Mouse (Mus musculus) forebrain, embryonic 16.5 days (tissue): ENCODE measurements at regions not wholly inside any gene's neighbourhood (a gene's known extent, or its start where the extent isn't known, plus 50 kb on each side); places are given as distances from the start of the nearest gene placed in this dataset.

Experiments
- ATAC-seq: fragments of 200-750 bp; cut with Nextera tagmentation; 2 replicates; pipeline ENCODE4 v1.8.0; 2017; ENCODE audit warnings: mild to moderate bottlenecking, moderate library complexity
- H3K27ac ChIP-seq: fragments of 300-500 bp; sonication (generic); 2 replicates; pipeline ENCODE4 v1.5.1; 2014; ENCODE audit warnings: low read length, control low read depth
- H3K27me3 ChIP-seq: fragments of 300-500 bp; sonication (generic); replicated peaks from 2 replicates; pipeline ENCODE4 v1.6.1; 2014; ENCODE audit warnings: low read length; ENCODE audit not compliant: control insufficient read depth, insufficient read depth
- H3K36me3 ChIP-seq: fragments of 300-500 bp; sonication (generic); 2 replicates; pipeline ENCODE4 v1.6.1; 2014; ENCODE audit not compliant: control insufficient read depth, insufficient read depth
- H3K4me1 ChIP-seq: fragments of 300-500 bp; sonication (generic); replicated peaks from 2 replicates; pipeline ENCODE4 v1.6.1; 2014; ENCODE audit warnings: low read length; ENCODE audit not compliant: control insufficient read depth, insufficient read depth
- H3K4me2 ChIP-seq: fragments of 300-500 bp; sonication (generic); 2 replicates; pipeline ENCODE4 v1.6.1; 2014; ENCODE audit warnings: mild to moderate bottlenecking, low read length, control low read depth
- H3K4me3 ChIP-seq: fragments of 300-500 bp; sonication (generic); replicated peaks from 2 replicates; pipeline ENCODE4 v1.5.1; 2014; ENCODE audit warnings: mild to moderate bottlenecking, low read length, control low read depth
- H3K9ac ChIP-seq: fragments of 300-500 bp; sonication (generic); replicated peaks from 2 replicates; pipeline ENCODE4 v1.6.1; 2014; ENCODE audit warnings: low read depth, low read length, control low read depth
- H3K9me3 ChIP-seq: fragments of 300-500 bp; sonication (generic); 2 replicates; pipeline ENCODE4 v1.6.1; 2016; ENCODE audit warnings: low read length; ENCODE audit not compliant: control insufficient read depth
- WGBS: fragments of 180-500 bp; shearing (Covaris S2); extraction: QIAGEN DNeasy Blood & Tissue Kit; methylation state at CpG from one replicate; pipeline ENCODE4 v1.1.7; 2014; 5-methylcytosine and 5-hydroxymethylcytosine counted together

DNA sequence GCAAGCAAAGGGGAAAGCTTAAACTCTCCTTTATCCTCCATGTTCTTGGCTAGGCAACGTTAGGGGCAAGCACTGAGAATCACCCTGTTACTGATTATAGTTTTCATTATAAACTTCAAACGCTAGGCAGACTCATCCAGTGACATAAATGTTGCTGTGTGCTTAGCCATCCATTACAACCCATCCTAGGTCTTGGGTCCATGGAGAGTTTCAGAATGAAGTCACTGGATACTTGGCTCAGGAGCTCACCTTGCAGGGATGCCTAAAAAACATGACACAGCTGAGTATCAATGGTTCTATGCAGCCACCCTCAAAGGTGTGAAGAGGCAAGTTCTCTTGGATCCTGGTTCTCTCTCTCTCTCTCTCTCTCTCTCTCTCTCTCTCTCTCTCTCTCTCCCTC, 227.2 kb upstream of the Sfrp2 start:
- H3K4me2 ChIP-seq: no peak overlapping the region
- no peaks in the 10 kb centered on the region for H3K27me3 ChIP-seq
- 75% methylated on average over 2 of the region's 2 CpGs for WGBS
- no peak overlapping the region for H3K27ac ChIP-seq
- H3K4me1 ChIP-seq: peaks cover 9% of the 10 kb centered on the region; the same call in 1 of the 2 replicates
- no peaks in the 10 kb centered on the region for H3K9me3 ChIP-seq
- H3K36me3 ChIP-seq: no peaks in the 10 kb centered on the region
- H3K9ac ChIP-seq: no peak overlapping the region
- no peak overlapping the region for H3K4me3 ChIP-seq
- no peak for ATAC-seq

DNA sequence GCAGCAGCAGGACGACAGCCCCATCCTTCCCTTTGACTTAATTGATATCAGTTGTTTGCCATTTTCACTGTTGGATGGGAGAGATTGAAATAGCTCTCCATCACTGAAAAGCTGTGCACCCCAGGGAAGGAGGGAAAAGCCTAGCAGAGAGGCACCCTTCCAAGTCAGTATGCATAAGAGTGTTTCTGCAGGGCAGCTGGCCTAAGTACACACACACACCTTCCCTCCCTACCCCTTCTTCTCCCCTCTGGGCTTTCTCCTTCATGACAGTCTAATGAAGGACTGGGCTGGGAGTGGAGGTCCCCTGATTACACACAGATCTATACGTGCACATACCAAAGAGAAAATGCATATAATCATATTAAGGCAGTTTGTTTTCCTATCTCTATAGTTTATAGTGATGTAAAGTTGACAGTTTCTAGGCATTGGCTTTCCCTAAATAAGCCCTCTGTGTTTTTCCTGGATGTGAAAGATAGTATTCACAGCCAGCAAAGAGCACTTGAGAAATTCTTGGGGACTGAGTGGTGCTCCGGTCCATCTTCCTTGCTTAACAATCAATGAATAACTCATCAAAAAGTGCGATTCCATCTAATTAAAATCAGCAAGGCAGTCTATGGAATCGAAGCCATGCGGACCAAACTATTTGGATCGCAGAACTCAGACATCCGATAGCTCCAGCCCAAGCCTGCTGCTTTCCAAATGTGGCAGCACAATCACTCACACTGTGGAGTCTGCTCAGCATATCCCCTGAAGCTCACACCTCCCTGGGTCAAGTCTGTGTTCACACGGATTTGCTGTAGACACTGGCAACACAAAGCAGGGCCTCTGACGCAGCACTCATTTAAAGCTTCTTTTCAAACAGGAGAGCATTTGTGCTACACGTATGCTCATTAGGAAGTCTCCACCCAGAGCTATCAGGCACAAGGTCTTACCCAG, 224.9 kb upstream of the Sfrp2 start:
- Histone ChIP-seq H3K9me3 (no peaks in the 10 kb centered on the region), H3K27ac (no peak overlapping the region), H3K4me1 (peaks cover 9% of the 10 kb centered on the region; the same call in 1 of the 2 replicates), H3K4me2 (no peak overlapping the region), H3K9ac (no peak overlapping the region), H3K27me3 (no peaks in the 10 kb centered on the region), H3K4me3 (no peak overlapping the region), H3K36me3 (no peaks in the 10 kb centered on the region)
- 0 out of 2 replicates have a peak, but pooled peaks have one; percentile 40 for ATAC-seq
- 44% methylated on average over 11 of the region's 11 CpGs for WGBS

DNA sequence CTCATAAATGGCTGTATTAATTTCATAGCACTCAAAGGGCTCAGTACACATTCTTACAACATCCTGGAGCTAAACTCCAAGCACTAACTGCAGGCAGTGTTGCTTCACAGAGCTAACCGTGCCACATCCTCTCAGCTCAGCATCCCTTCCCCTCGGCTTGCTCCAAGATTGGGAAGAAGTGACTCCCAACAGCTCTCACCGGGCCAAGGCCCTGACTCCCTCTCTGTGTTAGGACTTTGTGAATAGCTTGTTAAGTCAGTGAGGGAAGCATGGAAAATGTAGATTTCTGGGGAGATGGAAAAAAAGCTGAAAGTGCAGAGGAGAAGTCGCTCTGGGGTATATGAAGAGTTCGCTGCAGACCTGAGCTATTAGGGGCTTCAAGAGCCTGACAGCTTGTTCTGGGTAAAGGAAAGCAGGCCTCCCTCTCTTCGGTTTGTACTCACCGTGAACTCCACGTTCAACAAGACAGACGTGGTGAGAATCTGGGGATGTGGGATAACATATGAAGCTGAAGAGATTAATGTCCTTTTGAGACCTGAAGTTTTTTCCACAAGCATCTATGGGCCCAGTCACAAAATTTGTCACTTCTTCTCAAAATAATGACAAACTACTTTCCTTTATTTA, 213.5 kb upstream of the Sfrp2 start:
- Histone ChIP-seq H3K4me2 (no peak overlapping the region), H3K36me3 (no peaks in the 10 kb centered on the region), H3K27ac (no peak overlapping the region), H3K9me3 (no peaks in the 10 kb centered on the region), H3K27me3 (no peaks in the 10 kb centered on the region), H3K4me3 (no peak overlapping the region), H3K4me1 (no peaks in the 10 kb centered on the region), H3K9ac (no peak overlapping the region)
- WGBS: 94% methylated on average over 9 of the region's 9 CpGs
- ATAC-seq: no peak

DNA sequence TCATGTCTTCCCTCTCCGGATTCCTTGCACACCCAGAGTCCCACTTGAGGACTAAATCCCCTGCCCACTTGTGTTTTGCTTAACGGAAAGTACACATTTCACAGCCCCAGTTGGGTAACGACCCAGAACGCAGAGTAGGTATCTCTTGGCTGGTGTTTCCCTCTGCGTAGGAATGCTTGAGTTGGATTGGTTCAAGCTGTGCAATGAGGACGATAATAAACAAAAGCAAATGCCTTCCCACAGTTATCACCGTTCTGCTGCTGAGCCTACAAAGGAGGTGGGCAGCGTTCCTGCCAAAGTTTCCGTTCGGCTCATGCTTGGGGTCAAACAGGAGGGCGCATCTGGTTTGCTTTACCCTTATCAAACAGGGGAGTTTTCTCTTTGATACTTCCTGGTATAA, 212.3 kb upstream of the Sfrp2 start:
- no peaks in the 10 kb centered on the region for H3K36me3 ChIP-seq
- no peak overlapping the region for H3K4me2 ChIP-seq
- no peaks in the 10 kb centered on the region for H3K27me3 ChIP-seq
- no peaks in the 10 kb centered on the region for H3K9me3 ChIP-seq
- no peak overlapping the region for H3K4me3 ChIP-seq
- no peak overlapping the region for H3K9ac ChIP-seq
- 78% methylated on average over 11 of the region's 11 CpGs for WGBS
- H3K4me1 ChIP-seq: no peaks in the 10 kb centered on the region
- no peak overlapping the region for H3K27ac ChIP-seq
- ATAC-seq: no peak

DNA sequence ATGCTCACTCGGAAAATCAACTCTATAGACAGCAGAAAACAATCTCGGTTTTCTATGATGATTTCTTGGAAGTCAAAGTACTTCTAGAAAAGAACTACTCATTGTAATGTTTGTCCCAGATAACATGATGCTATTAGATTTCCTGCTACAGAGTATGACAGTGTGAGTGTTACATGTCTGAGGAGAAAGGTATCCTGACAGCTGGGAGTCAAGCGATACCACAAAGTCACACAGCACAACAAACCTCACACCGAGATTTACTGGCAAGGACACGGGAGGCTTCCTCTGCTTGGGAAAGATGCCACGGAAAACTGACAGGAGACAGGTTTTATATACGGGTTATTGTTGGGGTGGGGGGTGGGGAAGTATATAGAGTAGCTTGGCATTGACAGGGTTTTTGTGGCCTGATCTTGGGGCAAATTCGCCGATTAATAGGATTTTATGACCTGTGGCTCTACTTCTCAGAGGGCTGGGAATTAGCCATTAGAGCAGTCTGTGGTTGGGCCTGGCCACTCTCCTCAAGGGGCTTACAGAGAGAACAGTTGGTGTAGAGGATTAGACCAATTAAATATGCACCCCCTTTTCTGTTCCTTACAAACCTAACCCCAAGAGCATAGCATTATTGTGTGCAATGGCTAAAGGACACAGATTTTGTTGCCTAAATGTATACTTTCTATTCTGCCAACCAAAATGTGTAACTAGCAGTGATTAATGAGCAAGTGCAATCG, 209.2 kb upstream of the Sfrp2 start:
- ATAC-seq: no peak
- H3K4me3 ChIP-seq: no peak overlapping the region
- H3K27me3 ChIP-seq: no peaks in the 10 kb centered on the region
- no peak overlapping the region for H3K9ac ChIP-seq
- no peaks in the 10 kb centered on the region for H3K9me3 ChIP-seq
- no peaks in the 10 kb centered on the region for H3K36me3 ChIP-seq
- H3K27ac ChIP-seq: no peak overlapping the region
- 57% methylated on average over 10 of the region's 10 CpGs for WGBS
- H3K4me1 ChIP-seq: no peaks in the 10 kb centered on the region
- H3K4me2 ChIP-seq: no peak overlapping the region

DNA sequence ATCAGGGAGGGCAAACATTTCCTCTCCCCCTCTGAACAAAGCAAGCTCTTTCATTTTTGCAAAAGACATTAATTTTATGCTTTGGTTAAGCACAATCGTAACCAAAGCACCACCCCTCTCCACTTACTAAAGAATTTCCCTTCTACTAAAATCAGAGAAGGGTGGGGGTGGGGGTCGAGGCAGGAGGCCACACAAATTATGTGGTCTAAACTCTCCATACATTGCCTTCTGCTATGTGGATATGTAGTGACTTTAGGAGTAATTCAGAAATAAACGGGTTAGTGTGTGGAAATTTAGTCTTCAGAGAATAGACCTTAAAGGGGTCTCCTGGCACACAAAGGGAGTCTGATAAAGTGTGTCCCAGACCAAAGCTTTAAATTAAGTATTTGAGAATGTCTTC, 204.1 kb upstream of the Sfrp2 start:
- H3K4me2 ChIP-seq: no peak overlapping the region
- H3K4me1 ChIP-seq: no peaks in the 10 kb centered on the region
- H3K9ac ChIP-seq: no peak overlapping the region
- no peaks in the 10 kb centered on the region for H3K27me3 ChIP-seq
- no peak for ATAC-seq
- H3K27ac ChIP-seq: no peak overlapping the region
- no peak overlapping the region for H3K4me3 ChIP-seq
- no peaks in the 10 kb centered on the region for H3K36me3 ChIP-seq
- no peaks in the 10 kb centered on the region for H3K9me3 ChIP-seq
- WGBS: 44% methylated on average over 3 of the region's 3 CpGs

DNA sequence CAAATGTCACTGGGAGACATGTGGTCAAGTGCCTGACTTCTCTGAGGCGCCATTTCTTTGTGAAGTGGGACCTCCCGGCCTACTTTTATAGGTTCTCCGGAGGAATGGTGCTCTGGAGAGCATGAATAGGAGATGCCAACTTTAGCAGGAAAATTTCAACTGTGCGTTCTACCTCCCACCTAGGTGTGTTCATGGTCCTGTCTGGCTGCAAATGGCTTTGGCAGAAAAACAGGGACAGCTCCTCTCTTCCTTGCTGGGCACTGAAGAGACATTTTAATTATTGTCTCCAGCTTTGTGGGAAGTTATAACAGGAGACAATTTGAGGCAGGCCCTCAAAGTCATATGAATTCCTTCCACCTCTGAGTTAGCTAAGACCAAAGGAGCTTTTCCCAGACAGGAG, 190.6 kb upstream of the Sfrp2 start:
- WGBS: 93% methylated on average over 4 of the region's 4 CpGs

DNA sequence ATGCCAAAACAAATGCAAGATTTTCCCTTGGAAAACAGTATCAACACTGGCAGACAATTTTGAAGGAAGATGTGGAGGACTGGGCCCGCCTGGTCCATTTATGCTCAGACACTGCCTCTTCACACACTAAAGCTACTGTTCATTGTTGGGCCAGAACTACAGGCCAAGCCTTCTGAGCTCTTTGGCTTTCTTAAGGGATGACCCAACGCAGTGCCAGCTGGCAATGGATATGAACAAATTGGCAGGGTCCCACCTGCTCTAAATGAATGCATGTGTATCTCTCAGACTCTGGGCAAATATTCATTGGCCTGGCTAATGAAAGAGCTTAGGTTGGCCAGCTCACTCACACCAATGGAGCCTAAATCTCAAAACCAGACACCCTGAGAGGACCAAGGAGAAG, 190.0 kb upstream of the Sfrp2 start:
- H3K27me3 ChIP-seq: no peaks in the 10 kb centered on the region
- 86% methylated on average over 2 of the region's 2 CpGs for WGBS
- no peak overlapping the region for H3K27ac ChIP-seq
- H3K36me3 ChIP-seq: no peaks in the 10 kb centered on the region
- no peak overlapping the region for H3K9ac ChIP-seq
- no peak overlapping the region for H3K4me2 ChIP-seq
- no peak overlapping the region for H3K4me3 ChIP-seq
- ATAC-seq: no peak
- 0 out of 2 replicates have a peak, but pooled peaks cover 2% of the 10 kb centered on the region for H3K4me1 ChIP-seq
- H3K9me3 ChIP-seq: no peaks in the 10 kb centered on the region

More for the DNA sequence above, 190.6 kb upstream of the Sfrp2 start:
- no peak overlapping the region for H3K27ac ChIP-seq
- H3K4me1 ChIP-seq: no peaks in the 10 kb centered on the region
- H3K9me3 ChIP-seq: no peaks in the 10 kb centered on the region
- no peak overlapping the region for H3K4me2 ChIP-seq
- no peak for ATAC-seq
- no peaks in the 10 kb centered on the region for H3K36me3 ChIP-seq
- H3K27me3 ChIP-seq: no peaks in the 10 kb centered on the region
- no peak overlapping the region for H3K4me3 ChIP-seq
- H3K9ac ChIP-seq: no peak overlapping the region

DNA sequence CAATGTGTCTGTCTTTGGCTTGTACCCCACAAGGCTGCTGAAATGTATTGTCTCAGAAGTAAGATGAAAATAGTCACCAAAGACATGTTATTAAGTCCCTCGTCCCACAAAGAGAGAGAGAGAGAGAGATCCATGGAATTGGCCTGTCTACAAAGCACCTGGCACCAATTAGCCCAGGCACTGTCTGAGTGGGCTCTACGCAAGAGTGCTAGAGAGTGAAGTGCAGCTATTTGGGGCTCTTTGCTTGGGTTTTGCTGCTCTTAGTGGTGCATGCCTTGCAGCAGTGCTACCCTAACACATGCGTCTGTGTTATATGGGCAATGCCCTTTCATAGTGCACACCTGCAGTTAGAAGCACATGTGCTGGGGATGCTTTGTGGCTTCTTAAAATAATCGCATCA, 185.4 kb upstream of the Sfrp2 start:
- H3K4me1 ChIP-seq: 0 out of 2 replicates have a peak, but pooled peaks cover 2% of the 10 kb centered on the region
- WGBS: 56% methylated on average over 4 of the region's 4 CpGs
- H3K4me3 ChIP-seq: no peak overlapping the region
- ATAC-seq: peak; percentile 65
- no peaks in the 10 kb centered on the region for H3K36me3 ChIP-seq
- H3K9ac ChIP-seq: no peak overlapping the region
- no peaks in the 10 kb centered on the region for H3K9me3 ChIP-seq
- H3K4me2 ChIP-seq: no peak overlapping the region
- no peak overlapping the region for H3K27ac ChIP-seq
- H3K27me3 ChIP-seq: no peaks in the 10 kb centered on the region
